Mouse (Mus musculus) C2C12 (cell line): ENCODE measurements around the gene Hpca. TPM values are rescaled to one million over a fixed set of nuclear protein-coding genes. Genes with fewer than 3 reads are reported as not detected.

Source experiments
- H3K27me3 ChIP-seq: one replicate; pipeline ENCODE4 v1.6.1; 2011; ENCODE audit not compliant: control insufficient read depth, insufficient read depth, insufficient read length
- H3K36me3 ChIP-seq: one replicate; pipeline ENCODE4 v1.6.1; 2011; ENCODE audit not compliant: control insufficient read depth, insufficient read depth
- H3K4me3 ChIP-seq: one replicate; pipeline ENCODE4 v1.5.1; 2011; ENCODE audit warnings: mild to moderate bottlenecking, control low read depth; ENCODE audit not compliant: poor library complexity, insufficient read depth, severe bottlenecking
- H3K79me2 ChIP-seq: one replicate; pipeline ENCODE4 v1.6.1; 2011; ENCODE audit not compliant: control insufficient read depth, insufficient read depth
- H3K79me3 ChIP-seq: one replicate; pipeline ENCODE4 v1.6.1; 2011; ENCODE audit warnings: low read depth, control low read depth
- H3ac ChIP-seq: one replicate; pipeline ENCODE3; 2011; ENCODE audit warnings: low read depth; ENCODE audit not compliant: control insufficient read depth, insufficient read length
- CEBPB ChIP-seq: IDR thresholded peaks from one replicate; pipeline ENCODE4 v1.6.1; 2011; ENCODE audit warnings: low read depth, mild to moderate bottlenecking, control low read depth, moderate library complexity
- CTCF ChIP-seq: IDR thresholded peaks from one replicate; pipeline ENCODE4 v1.5.1; 2011; ENCODE audit not compliant: control insufficient read depth, insufficient read depth, insufficient read length
- FOSL1 ChIP-seq: IDR thresholded peaks from one replicate; pipeline ENCODE4 v1.8.0; 2011; ENCODE audit warnings: mild to moderate bottlenecking, low read length; ENCODE audit not compliant: poor library complexity, insufficient read depth, severe bottlenecking
- MAX ChIP-seq: IDR thresholded peaks from one replicate; pipeline ENCODE4 v1.6.1; 2011; ENCODE audit warnings: mild to moderate bottlenecking, control low read depth
- MYOD1 ChIP-seq: IDR thresholded peaks from one replicate; pipeline ENCODE4 v1.6.1; 2011; ENCODE audit warnings: low read depth; ENCODE audit not compliant: control insufficient read depth, insufficient read length
- MYOG ChIP-seq: IDR thresholded peaks from one replicate; pipeline ENCODE4 v1.6.1; 2011; ENCODE audit not compliant: control insufficient read depth, insufficient read length; ENCODE audit errors: extremely low read depth
- USF1 ChIP-seq: IDR thresholded peaks from one replicate; pipeline ENCODE4 v1.6.1; 2011; ENCODE audit warnings: low read depth, mild to moderate bottlenecking, control low read depth, moderate library complexity
- long read RNA-seq, 2 experiments: library from polyadenylated mRNA; unstranded; transcript quantifications; one replicate each; pipeline ENCODE4 v2.0.0; 2019 to 2020
- polyA plus RNA-seq: library from polyadenylated mRNA; unstranded; fragments of >200 nt; fragmentation: generic; extraction: Trizol; gene quantifications from one replicate; pipeline ENCODE4 v1.2.1, GENCODE M21; 2012; ENCODE audit warnings: missing spikeins

The Hpca gene
- not detected for polyA plus RNA-seq
- long read RNA-seq, experiment 1 = 0 reads
- long read RNA-seq, experiment 2 = 0 reads

GRCm38 (mm10) chr4:129121569-129122086 lies at the start of gene Hpca:
Gene Hpca (minus strand): TSS chr4:129122036.
- TF ChIP-seq MYOG = no peak
- no peak for TF ChIP-seq CEBPB
- TF ChIP-seq MAX = no peak
- Histone ChIP-seq H3K79me3 (no peaks in the 10 kb centered on the region), H3K4me3 (no peak within 1 kb of the TSS), H3K79me2 (no peaks in the 10 kb centered on the region), H3K36me3 (no peaks in the 10 kb centered on the region), H3K27me3 (peaks cover 61% of the 10 kb centered on the region), H3ac (no peak within 1 kb of the TSS)

DNA sequence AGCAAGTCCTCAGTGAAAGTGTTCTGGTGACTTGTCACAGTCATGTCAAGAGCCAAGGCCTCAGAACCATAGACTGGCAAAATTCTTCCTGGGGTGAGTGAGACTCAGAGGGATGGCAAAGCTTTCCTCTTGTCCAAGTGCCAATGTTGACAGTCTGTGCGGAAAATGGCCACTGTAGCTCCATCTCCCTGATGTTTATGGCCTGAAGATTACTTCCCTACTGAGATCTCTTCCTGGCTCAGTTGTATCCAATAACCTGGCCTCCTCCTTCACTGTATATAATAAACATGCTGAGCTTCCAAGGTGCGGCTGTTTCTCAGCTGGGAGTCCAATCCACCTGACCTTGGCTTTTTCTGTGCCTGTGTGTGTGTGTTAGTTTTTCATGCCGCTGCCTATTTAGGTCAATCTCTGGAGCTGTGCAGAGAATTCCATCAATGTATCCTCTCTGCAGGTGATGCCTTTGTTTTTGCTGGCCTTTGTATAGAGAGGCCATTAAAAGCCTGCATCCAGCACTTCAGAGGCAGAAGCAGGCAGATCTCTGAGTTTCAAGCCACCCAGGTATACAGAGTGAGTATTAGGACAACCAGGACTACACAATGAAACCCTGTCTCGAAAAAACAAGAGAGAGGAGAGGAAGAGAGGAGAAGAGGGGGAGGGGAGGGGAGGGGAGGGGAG lies 39.9 kb upstream of the Hpca start:
- no peak overlapping the region for H3ac ChIP-seq
- TF ChIP-seq USF1 (no peak), CEBPB (no peak)
- H3K79me3 ChIP-seq = no peaks in the 10 kb centered on the region
- no peaks in the 10 kb centered on the region for H3K79me2 ChIP-seq
- no peak overlapping the region for H3K4me3 ChIP-seq
- no peaks in the 10 kb centered on the region for H3K27me3 ChIP-seq
- H3K36me3 ChIP-seq = peaks cover 27% of the 10 kb centered on the region

DNA sequence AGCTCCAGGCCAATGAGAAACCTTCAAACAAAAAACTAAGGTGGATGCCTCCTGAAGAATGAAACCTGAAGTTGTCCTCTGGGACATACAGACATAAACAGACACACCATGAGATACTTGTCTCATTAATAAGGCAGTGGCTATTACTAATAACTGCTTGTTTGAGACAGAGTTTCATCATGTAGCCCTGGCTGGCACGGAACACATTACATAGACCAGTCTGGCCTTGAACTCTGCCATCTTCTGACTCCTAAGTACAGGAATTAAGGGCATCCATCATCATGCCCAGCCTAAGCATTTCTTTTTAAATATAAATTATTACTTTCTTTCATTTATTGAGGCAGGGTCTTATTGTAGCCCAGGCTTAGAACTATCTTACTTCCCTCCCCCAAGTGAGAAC lies 39.2 kb upstream of the Hpca start:
- no peak overlapping the region for H3ac ChIP-seq
- no peaks in the 10 kb centered on the region for H3K79me3 ChIP-seq
- H3K36me3 ChIP-seq = peaks cover 29% of the 10 kb centered on the region
- no peak overlapping the region for H3K4me3 ChIP-seq
- H3K27me3 ChIP-seq = no peaks in the 10 kb centered on the region
- TF ChIP-seq USF1 (no peak), MYOD1 (no peak), FOSL1 (no peak), MYOG (no peak), CEBPB (no peak), MAX (no peak), CTCF (no peak)
- no peaks in the 10 kb centered on the region for H3K79me2 ChIP-seq

DNA sequence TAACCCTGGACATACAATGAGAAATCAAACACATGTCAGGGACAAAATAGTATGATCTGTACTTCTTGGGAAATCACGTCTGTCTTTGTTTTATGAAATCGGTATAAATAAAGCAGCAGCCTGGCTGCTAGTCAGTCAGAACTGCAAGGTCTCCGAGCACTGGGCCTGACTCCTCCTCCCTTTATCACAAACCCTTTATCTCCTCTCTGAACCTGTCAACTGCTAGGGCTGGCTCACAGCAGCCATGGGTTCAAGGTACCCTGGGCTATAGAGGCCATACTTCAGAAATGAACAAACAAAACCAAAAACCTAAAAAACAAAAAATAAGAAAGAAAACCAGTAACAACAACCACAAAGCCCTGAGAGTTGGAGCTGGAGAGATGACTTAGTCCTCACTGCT lies 36.7 kb upstream of the Hpca start:
- Histone ChIP-seq H3K79me3 (no peaks in the 10 kb centered on the region), H3K79me2 (no peaks in the 10 kb centered on the region), H3K27me3 (no peaks in the 10 kb centered on the region), H3ac (no peak overlapping the region), H3K4me3 (no peak overlapping the region), H3K36me3 (peaks cover 33% of the 10 kb centered on the region)
- no peak for TF ChIP-seq MAX
- no peak for TF ChIP-seq CEBPB
- TF ChIP-seq FOSL1 = no peak
- TF ChIP-seq MYOG = no peak

DNA sequence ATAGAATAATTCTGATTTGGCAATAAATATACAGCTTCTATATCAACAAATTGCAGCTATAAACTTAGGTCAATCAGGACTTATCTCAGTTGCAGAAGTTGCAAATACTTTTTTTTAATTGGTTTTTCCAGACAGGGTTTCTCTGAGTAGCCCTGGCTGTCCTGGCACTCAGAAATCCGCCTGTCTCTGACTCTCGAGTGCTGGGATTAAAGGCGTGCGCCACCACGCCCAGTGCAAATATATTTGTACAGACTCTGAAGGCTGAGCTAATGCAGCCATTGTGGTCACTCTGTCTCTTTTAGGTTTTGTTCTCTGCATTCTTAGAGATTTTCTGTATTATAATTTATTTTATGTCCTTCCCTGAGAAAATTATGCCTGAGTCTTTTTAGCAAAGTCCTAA lies 35.7 kb upstream of the Hpca start:
- H3K79me3 ChIP-seq = no peaks in the 10 kb centered on the region
- H3K27me3 ChIP-seq = no peaks in the 10 kb centered on the region
- no peak overlapping the region for H3K4me3 ChIP-seq
- TF ChIP-seq MAX = no peak
- no peak for TF ChIP-seq CTCF
- no peak for TF ChIP-seq FOSL1
- H3K36me3 ChIP-seq = peaks cover 38% of the 10 kb centered on the region
- no peak overlapping the region for H3ac ChIP-seq
- H3K79me2 ChIP-seq = no peaks in the 10 kb centered on the region

DNA sequence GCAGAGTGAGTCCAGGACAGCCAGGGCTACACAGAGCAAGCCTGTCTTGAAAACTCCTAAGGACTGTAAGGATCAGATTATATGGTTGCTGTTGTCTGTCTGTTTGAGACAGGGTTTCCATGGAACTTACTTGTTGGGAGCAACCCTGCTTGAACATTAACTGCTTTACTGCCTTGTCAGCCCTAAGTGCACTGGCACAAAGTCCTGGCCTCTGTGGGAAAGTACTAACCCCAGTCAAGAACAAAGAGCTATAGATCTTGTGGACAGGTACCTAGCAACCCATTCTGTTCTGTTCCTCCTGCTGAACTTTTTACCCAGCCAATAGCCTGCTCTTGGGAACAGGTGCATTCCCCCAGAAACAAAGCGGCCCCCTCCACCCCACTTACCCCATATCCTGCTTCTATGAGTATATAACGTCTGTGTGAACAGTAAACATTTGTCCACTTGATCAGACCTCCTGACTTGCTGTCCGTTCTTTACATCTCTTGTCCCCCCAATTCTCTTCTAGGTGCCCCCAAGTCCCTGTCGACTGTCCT lies 29.5 kb upstream of the Hpca start:
- Histone ChIP-seq H3K4me3 (no peak overlapping the region), H3K36me3 (peaks cover 37% of the 10 kb centered on the region), H3K27me3 (no peaks in the 10 kb centered on the region), H3K79me2 (no peaks in the 10 kb centered on the region), H3ac (no peak overlapping the region), H3K79me3 (no peaks in the 10 kb centered on the region)
- TF ChIP-seq CEBPB (no peak), CTCF (no peak)

- no peak overlapping the region for H3K4me3 ChIP-seq
- H3K36me3 ChIP-seq = peaks cover 26% of the 10 kb centered on the region
- no peaks in the 10 kb centered on the region for H3K27me3 ChIP-seq
- H3ac ChIP-seq = no peak overlapping the region
- H3K79me2 ChIP-seq = no peaks in the 10 kb centered on the region
- TF ChIP-seq FOSL1 = no peak
- no peak for TF ChIP-seq MYOD1
- no peak for TF ChIP-seq CTCF
- TF ChIP-seq CEBPB = no peak
- TF ChIP-seq MAX = no peak
- TF ChIP-seq MYOG = no peak
- H3K79me3 ChIP-seq = no peaks in the 10 kb centered on the region
Observed at GRCm38 (mm10) chr4:129149321-129149720, 27.5 kb upstream of the Hpca start.
